ENCODE assay signal across 8 mouse cellular contexts in genomic region chr3:93556599-93556998, GRCm38 (mm10). TPM values are rescaled to one million over a fixed set of nuclear protein-coding genes. Genes with fewer than 3 reads are reported as not detected.
A peak's percentile ranks its signal among the peaks of the same experiment; 100 is the strongest.
DNase-seq lines count a peak whose midpoint lies in the region; ATAC-seq and TF ChIP-seq lines count a peak whose summit lies in the region.

No protein-coding gene starts in this region.

- no peak for ATAC-seq in embryonic facial prominence, embryonic 13.5 days (ENCODE audit: insufficient number of reproducible peaks, insufficient read depth, low FRiP score, low TSS enrichment, low read depth)
- ATAC-seq in liver, embryonic 14.5 days (ENCODE audit: insufficient read depth) = no peak

- H3K4me2 ChIP-seq in embryonic facial prominence, embryonic 13.5 days = peak overlapping the region; percentile 70
- peak overlapping the region; percentile 63 for H3K4me2 ChIP-seq in liver, embryonic 14.5 days (ENCODE audit: low read depth)

- H3K9me3 ChIP-seq in embryonic facial prominence, embryonic 13.5 days = no peaks in the 10 kb centered on the region
- H3K9me3 ChIP-seq in liver, embryonic 14.5 days (ENCODE audit: control insufficient read depth, low read length) = no peaks in the 10 kb centered on the region

- peaks cover 24% of the 10 kb centered on the region for H3K4me1 ChIP-seq in heart, adult 2 months (ENCODE audit: control insufficient read depth, insufficient read depth, low read length)
- H3K4me1 ChIP-seq in embryonic facial prominence, embryonic 13.5 days = peaks cover 50% of the 10 kb centered on the region
- peaks cover 0 to 17% of the 10 kb centered on the region in 2 experiments; a peak in 2 of 4 replicates for H3K4me1 ChIP-seq in liver, embryonic 14.5 days (replicated peaks; ENCODE audit: control insufficient read depth in 2 of 2, insufficient read depth in 2 of 2, low read length in 1 of 2)
- H3K4me1 ChIP-seq in thymus, adult 2 months (replicated peaks; ENCODE audit: control insufficient read depth, insufficient read depth, low read length) = peaks cover 32% of the 10 kb centered on the region

- no peak for TF ChIP-seq EP300 in heart, adult 2 months (IDR thresholded peaks at IDR 0.05; ENCODE audit: insufficient read depth, low read depth, low read length)
- TF ChIP-seq EP300 in liver, embryonic 14.5 days (IDR thresholded peaks at IDR 0.05; ENCODE audit: low read depth) = no peak

- H3K9ac ChIP-seq in heart, adult 2 months (ENCODE audit: low read depth, low read length) = peak overlapping the region; percentile 65
- peak overlapping the region; percentile 86; the same call in 1 of the 2 replicates for H3K9ac ChIP-seq in embryonic facial prominence, embryonic 13.5 days
- no peak overlapping the region for H3K9ac ChIP-seq in liver, embryonic 14.5 days (replicated peaks)

- H3K4me3 ChIP-seq in heart, adult 2 months = peak overlapping the region; percentile 80
- H3K4me3 ChIP-seq in embryonic facial prominence, embryonic 13.5 days = peak overlapping the region; percentile 68
- no peak overlapping the region for H3K4me3 ChIP-seq in liver, embryonic 14.5 days (ENCODE audit: insufficient read depth in 1 of 2, low read depth in 2 of 2, low read length in 2 of 2)
- no peak overlapping the region for H3K4me3 ChIP-seq in thymus, adult 2 months (ENCODE audit: control insufficient read depth, insufficient read depth, low read length)

- intact Hi-C loops in heart, adult 2 months (cut with DNase I) = loop anchor here (1.0 kb wide), 1 partner anchor 12 kb away; no protein-coding TSS in a partner anchor
- intact Hi-C loops in heart, postnatal 36 days (cut with DNase I) = loop anchor here (1.0 kb wide), 1 partner anchor 12 kb away; no protein-coding TSS in a partner anchor
- intact Hi-C loops in left cerebral cortex, postnatal 4 days (cut with DNase I) = no loop called here

- no peak for DNase-seq in heart, adult 2 months
- no peak for DNase-seq in heart, postnatal 36 days
- DNase-seq in 3T3-L1 (ENCODE audit: low read depth, low spot score) = peak; percentile 83
- no peak for DNase-seq in liver, embryonic 14.5 days (ENCODE audit: low read depth in 3 of 3, low spot score in 3 of 3)
- DNase-seq in thymus, adult 2 months = no peak
- DNase-seq in layer of hippocampus, adult 9-11 months = no peak
- no peak for DNase-seq in left cerebral cortex, postnatal 4 days

- H3K36me3 ChIP-seq in heart, adult 2 months (ENCODE audit: control insufficient read depth, insufficient read depth, low read length) = peaks cover 35% of the 10 kb centered on the region
- peaks cover 9% of the 10 kb centered on the region for H3K36me3 ChIP-seq in embryonic facial prominence, embryonic 13.5 days
- no peaks in the 10 kb centered on the region for H3K36me3 ChIP-seq in liver, embryonic 14.5 days (replicated peaks; ENCODE audit: control insufficient read depth, insufficient read depth, low read depth)
- peaks cover 11% of the 10 kb centered on the region for H3K36me3 ChIP-seq in thymus, adult 2 months (ENCODE audit: control insufficient read depth, insufficient read depth, low read length)

- TF ChIP-seq POLR2A in heart, adult 2 months (IDR thresholded peaks at IDR 0.05; ENCODE audit: insufficient read depth, low read depth, low read length) = no peak
- TF ChIP-seq POLR2A in thymus, adult 2 months (IDR thresholded peaks at IDR 0.05; ENCODE audit: control insufficient read depth, extremely low read depth, insufficient read depth, low read length, poor library complexity) = no peak

- 21% methylated on average over 1 of the region's 1 CpGs for WGBS in heart, adult 2 months
- 32% methylated on average over 1 of the region's 1 CpGs for WGBS in embryonic facial prominence, embryonic 13.5 days
- WGBS in liver, embryonic 14.5 days (ENCODE audit: insufficient replicate concordance) = 32% methylated on average over 1 of the region's 1 CpGs
- WGBS in thymus, adult 2 months = 23% methylated on average over 1 of the region's 1 CpGs

- TF ChIP-seq CTCF in heart, adult 2 months (IDR thresholded peaks at IDR 0.05) = no peak
- no peak for TF ChIP-seq CTCF in liver, embryonic 14.5 days (IDR thresholded peaks at IDR 0.05; ENCODE audit: low read depth)
- no peak for TF ChIP-seq CTCF in thymus, adult 2 months (IDR thresholded peaks at IDR 0.05; ENCODE audit: borderline replicate concordance, control insufficient read depth, extremely low read depth, insufficient read depth, low read length, poor library complexity)

- peak overlapping the region; percentile 96 for H3K27ac ChIP-seq in heart, adult 2 months
- peak overlapping the region; percentile 92 for H3K27ac ChIP-seq in embryonic facial prominence, embryonic 13.5 days
- H3K27ac ChIP-seq in liver, embryonic 14.5 days = no peak overlapping the region
- H3K27ac ChIP-seq in thymus, adult 2 months (ENCODE audit: control insufficient read depth, insufficient read depth, low read length) = no peak overlapping the region

- H3K79me2 ChIP-seq in heart, adult 2 months (replicated peaks; ENCODE audit: control insufficient read depth, insufficient read depth, low read length) = no peaks in the 10 kb centered on the region; the same call in 1 of the 2 replicates

- no peaks in the 10 kb centered on the region for H3K27me3 ChIP-seq in heart, adult 2 months (ENCODE audit: control insufficient read depth, insufficient read depth, low read length)
- H3K27me3 ChIP-seq in embryonic facial prominence, embryonic 13.5 days = no peaks in the 10 kb centered on the region
- H3K27me3 ChIP-seq in liver, embryonic 14.5 days (ENCODE audit: control insufficient read depth, insufficient read depth, low read length) = no peaks in the 10 kb centered on the region
- H3K27me3 ChIP-seq in thymus, adult 2 months (ENCODE audit: control insufficient read depth, insufficient read depth, low read length) = no peaks in the 10 kb centered on the region

RNA-seq across cellular contexts. Expression of gene S100a10, which starts 1.7 kb away (rescaled TPM):
- 10 to 100 TPM; 70.5 to 93.9 TPM for total RNA-seq in heart, adult 2 months (2021)
- 41.9 and 47.3 TPM in 2 replicates for polyA plus RNA-seq in heart, adult 2 months (2012; rRNA removed)
- total RNA-seq in heart, postnatal 36 days (2021) = 100 to 1,000 TPM in 1 of 2 experiments, 10 to 100 TPM in 1; 87.6 to 103 TPM
- polyA plus RNA-seq in embryonic facial prominence, embryonic 13.5 days (2015; fragmentation: Nextera tagmentation; extraction: Ambion mirVana) = 507 and 556 TPM in 2 replicates
- 23.5 and 25.0 TPM in 2 replicates for polyA plus RNA-seq in liver, embryonic 14.5 days (2012; rRNA removed)
- 53.0 and 57.8 TPM in 2 replicates for polyA plus RNA-seq in liver, embryonic 14.5 days (2014; fragmentation: Nextera tagmentation; extraction: Ambion mirVana)
- polyA plus RNA-seq in thymus, adult 2 months (2012; rRNA removed) = 99.3 and 121 TPM in 2 replicates
- total RNA-seq in left cerebral cortex, postnatal 4 days (2021) = 100 to 1,000 TPM in 1 of 2 experiments, 10 to 100 TPM in 1; 94.7 to 100 TPM

RNA-seq across cellular contexts. Expression of gene S100a11, which starts 36.3 kb away (rescaled TPM):
- 10 to 100 TPM; 72.5 to 73.7 TPM for total RNA-seq in heart, adult 2 months (2021)
- 89.9 and 99.1 TPM in 2 replicates for polyA plus RNA-seq in heart, adult 2 months (2012; rRNA removed)
- 10 to 100 TPM; 75.4 to 89.0 TPM for total RNA-seq in heart, postnatal 36 days (2021)
- polyA plus RNA-seq in embryonic facial prominence, embryonic 13.5 days (2015; fragmentation: Nextera tagmentation; extraction: Ambion mirVana) = 1,381 and 1,392 TPM in 2 replicates
- polyA plus RNA-seq in liver, embryonic 14.5 days (2012; rRNA removed) = 39.1 and 46.2 TPM in 2 replicates
- 126 and 159 TPM in 2 replicates for polyA plus RNA-seq in liver, embryonic 14.5 days (2014; fragmentation: Nextera tagmentation; extraction: Ambion mirVana)
- 134 and 151 TPM in 2 replicates for polyA plus RNA-seq in thymus, adult 2 months (2012; rRNA removed)
- 10 to 100 TPM; 33.3 to 35.2 TPM for total RNA-seq in left cerebral cortex, postnatal 4 days (2021)

Comparison
In these comparisons a context has a peak if more than half of its experiments do, and no peak if none do; other contexts are left out.
1. H3K27ac ChIP-seq: peak in heart, adult 2 months (single experiment) and embryonic facial prominence, embryonic 13.5 days (single experiment); none in liver, embryonic 14.5 days (single experiment) and thymus, adult 2 months (single experiment).
2. H3K4me3 ChIP-seq: peak in heart, adult 2 months (single experiment) and embryonic facial prominence, embryonic 13.5 days (single experiment); none in liver, embryonic 14.5 days (0 of 2) and thymus, adult 2 months (single experiment).